Mouse (Mus musculus) spleen, adult 2 months (tissue): ENCODE results near the gene Msh5. TPM values are rescaled to one million over a fixed set of nuclear protein-coding genes. Genes with fewer than 3 reads are reported as not detected.
A peak's percentile ranks its signal among the peaks of the same experiment; 100 is the strongest.

Source experiments
- DNase-seq, 2 experiments: peaks; one replicate each; pipeline versions ENCODE4 v3.0.0 to v3.0.0-alpha.2; 2012 to 2021; ENCODE audit warnings: low spot score in 2 of 2, low read depth in 1 of 2
- H3K27ac ChIP-seq: fragments of 200-500 bp; 2 replicates; pipeline ENCODE4 v1.5.1; 2012; ENCODE audit warnings: low read length, inconsistent platforms; ENCODE audit not compliant: insufficient read depth
- H3K27me3 ChIP-seq: fragments of 200-500 bp; 2 replicates; pipeline ENCODE4 v1.6.1; 2012; ENCODE audit warnings: mild to moderate bottlenecking, moderate library complexity, low read length, inconsistent platforms; ENCODE audit not compliant: control insufficient read depth, insufficient read depth
- H3K36me3 ChIP-seq: fragments of 200-500 bp; 2 replicates; pipeline ENCODE4 v1.6.1; 2012; ENCODE audit warnings: mild to moderate bottlenecking, low read length, inconsistent platforms; ENCODE audit not compliant: control insufficient read depth, insufficient read depth
- H3K4me1 ChIP-seq: fragments of 200-500 bp; 2 replicates; pipeline ENCODE4 v1.6.1; 2011; ENCODE audit warnings: inconsistent platforms; ENCODE audit not compliant: control insufficient read depth, insufficient read depth, insufficient read length
- H3K4me3 ChIP-seq: fragments of 200-500 bp; 2 replicates; pipeline ENCODE4 v1.5.1; 2011; ENCODE audit warnings: mild to moderate bottlenecking, inconsistent platforms; ENCODE audit not compliant: insufficient read depth, insufficient read length; ENCODE audit errors: extremely low read depth
- CTCF ChIP-seq: fragments of 200-500 bp; IDR thresholded peaks from 2 replicates; pipeline ENCODE4 v1.5.1; 2011; ENCODE audit warnings: mild to moderate bottlenecking, inconsistent platforms; ENCODE audit not compliant: insufficient read depth, insufficient read length, insufficient replicate concordance; ENCODE audit errors: extremely low read depth
- POLR2A ChIP-seq: fragments of 200-500 bp; IDR thresholded peaks from 2 replicates; pipeline ENCODE4 v1.6.1; 2011; ENCODE audit warnings: low read depth, low read length, inconsistent platforms
- WGBS: fragments of 180-500 bp; shearing (Covaris S2); methylation state at CpG from one replicate; pipeline ENCODE4 v1.1.7; 2018; 5-methylcytosine and 5-hydroxymethylcytosine counted together
- polyA plus RNA-seq: library from polyadenylated mRNA; depleted of rRNA; stranded (reverse); fragments of >200 nt; gene quantifications from 2 replicates; pipeline ENCODE4 v1.2.3, GENCODE M21; 2012

The Msh5 gene
- polyA plus RNA-seq, 1 experiment: 8.6 TPM

DNA sequence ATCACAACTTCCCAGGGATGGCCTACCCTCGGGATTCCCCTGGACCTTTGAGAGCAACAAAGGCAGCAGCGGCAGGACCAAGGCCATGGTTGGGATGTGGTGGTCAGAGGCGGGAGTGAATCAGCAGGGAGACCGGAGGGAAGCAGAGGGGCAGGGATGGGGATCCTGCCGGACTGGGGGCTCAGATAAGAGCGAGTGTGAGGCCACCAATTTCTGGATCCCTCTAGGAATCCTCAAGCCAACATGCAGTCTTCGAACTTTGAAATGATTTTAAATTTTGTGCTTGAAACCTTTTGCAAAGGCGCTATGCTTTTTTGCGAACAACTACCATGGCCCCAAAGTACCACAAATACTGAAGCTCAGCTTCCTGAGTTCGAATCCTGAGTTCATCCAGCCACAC, 19.5 kb upstream of the Msh5 start, which contains the start of gene Mpig6b:
Gene Mpig6b (minus strand): TSS at position 101 of the 400 bp plus-strand sequence.
- Histone ChIP-seq H3K4me1 (peaks cover 8% of the 10 kb centered on the region), H3K27ac (no peak within 1 kb of the TSS), H3K4me3 (peak within 1 kb of the TSS; percentile 49), H3K36me3 (no peaks in the 10 kb centered on the region), H3K27me3 (no peaks in the 10 kb centered on the region; the same call in 1 of the 2 replicates)
- no peak for TF ChIP-seq CTCF
- no peak for TF ChIP-seq POLR2A
- DNase-seq: no peak
- WGBS: 61% methylated on average over 10 of the region's 10 CpGs

DNA sequence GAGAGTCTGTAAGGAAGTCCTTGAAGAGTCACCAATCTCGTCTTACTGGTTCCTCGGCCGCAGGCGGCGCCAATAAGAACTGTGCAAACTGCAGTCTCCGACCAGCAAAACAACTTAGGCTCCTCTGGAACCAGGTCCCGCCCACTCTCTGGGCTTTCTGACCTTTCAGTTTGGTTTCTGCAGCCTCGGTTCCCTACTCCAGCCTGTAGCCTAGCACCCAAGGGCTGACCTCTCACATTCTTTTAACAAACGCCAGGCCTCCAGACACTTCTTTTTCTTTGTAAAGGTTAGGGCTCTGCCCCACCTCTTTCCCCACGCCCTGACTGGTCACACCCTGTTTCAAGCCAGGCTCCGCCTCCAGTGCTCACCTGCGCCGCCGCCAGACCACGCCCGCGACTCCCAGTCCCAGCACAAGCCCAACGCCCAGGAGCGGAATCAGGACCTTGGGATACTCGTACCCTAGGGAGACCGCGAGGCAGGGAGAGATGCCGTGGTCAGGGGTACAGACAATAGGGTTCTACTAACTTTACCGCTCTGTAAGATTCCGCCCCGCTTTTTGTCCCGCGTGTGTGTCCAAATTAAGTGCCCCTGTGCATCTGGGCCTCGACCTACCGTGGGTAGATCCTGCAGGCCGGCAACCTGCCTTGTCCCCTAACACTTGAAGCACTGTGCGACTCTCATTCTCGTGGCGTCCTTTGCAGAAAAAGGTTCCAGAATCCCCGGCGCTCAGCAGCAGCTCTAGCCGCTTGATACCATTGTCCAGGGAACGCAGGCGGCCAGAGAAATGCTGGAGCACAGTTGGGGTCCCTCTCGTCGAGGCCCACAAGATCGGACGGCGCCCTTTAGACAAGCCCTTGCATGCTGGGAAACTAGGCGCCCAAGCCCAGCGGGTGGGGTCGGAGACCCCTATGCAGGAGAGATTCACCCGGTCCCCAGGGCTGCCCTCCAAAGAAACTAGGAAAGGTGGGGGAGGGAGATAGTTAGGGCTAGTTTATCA, 18.7 kb upstream of the Msh5 start, which contains the start of gene Ly6g6c:
Gene Ly6g6c (plus strand): TSS at position 438 of the 997 bp plus-strand sequence.
- no peaks in the 10 kb centered on the region for H3K36me3 ChIP-seq
- H3K27ac ChIP-seq: no peak within 1 kb of the TSS
- no peaks in the 10 kb centered on the region; the same call in 1 of the 2 replicates for H3K27me3 ChIP-seq
- peak within 1 kb of the TSS; percentile 49 for H3K4me3 ChIP-seq
- no peak for TF ChIP-seq POLR2A
- TF ChIP-seq CTCF: no peak
- DNase-seq: peak in 1 of 2 experiments; percentile 30
- WGBS: 2% methylated on average over 48 of the region's 48 CpGs
- peaks cover 8% of the 10 kb centered on the region for H3K4me1 ChIP-seq

DNA sequence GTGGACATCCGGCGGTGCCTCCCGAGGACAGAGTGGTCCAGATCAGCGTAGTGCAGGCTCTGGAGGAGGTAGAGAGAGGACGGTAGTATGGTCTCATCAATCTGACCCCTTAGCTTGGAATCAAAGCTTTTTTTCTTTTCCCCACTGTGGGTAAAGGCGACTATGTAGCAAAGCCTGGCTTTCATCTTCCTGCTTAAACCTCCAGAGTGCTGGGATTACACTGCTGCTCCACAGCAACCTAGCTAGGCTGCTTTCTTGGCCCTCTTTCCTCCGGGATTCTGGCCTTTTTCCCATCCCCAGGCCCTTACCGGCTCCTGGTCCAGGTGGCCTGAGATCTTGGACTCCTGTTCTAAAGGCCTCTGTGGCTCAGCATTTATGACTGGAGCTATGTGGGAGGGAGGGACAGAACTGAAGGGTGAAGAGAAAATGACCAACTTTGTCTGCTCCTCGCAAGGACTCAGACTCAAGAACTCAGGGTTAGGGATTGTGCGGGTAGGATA, 17.9 kb upstream of the Msh5 start:
- WGBS: 51% methylated on average over 10 of the region's 10 CpGs
- peaks cover 12% of the 10 kb centered on the region for H3K4me1 ChIP-seq
- DNase-seq: no peak
- no peak for TF ChIP-seq POLR2A
- H3K4me3 ChIP-seq: no peak overlapping the region
- no peaks in the 10 kb centered on the region; the same call in 1 of the 2 replicates for H3K27me3 ChIP-seq
- H3K27ac ChIP-seq: no peak overlapping the region
- no peaks in the 10 kb centered on the region for H3K36me3 ChIP-seq

DNA sequence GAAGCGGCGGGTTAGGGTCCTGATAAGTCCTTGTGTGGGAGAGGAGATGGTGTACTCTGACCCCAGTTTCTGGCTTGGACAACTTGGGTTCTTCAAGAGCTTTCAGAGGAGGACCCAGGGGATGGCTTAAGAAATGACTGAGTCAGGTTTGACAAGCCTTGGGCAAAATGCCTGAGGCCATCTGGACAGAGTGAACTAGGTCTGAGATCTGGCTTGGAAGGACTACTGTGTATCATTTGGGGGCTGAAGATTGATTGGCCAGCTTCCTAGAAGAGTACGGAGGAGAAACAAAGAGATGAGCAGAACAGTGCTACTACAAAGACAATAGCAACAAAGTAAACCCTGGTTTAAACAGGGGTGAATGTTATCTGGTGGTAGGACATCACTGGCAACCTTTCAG, 16.9 kb upstream of the Msh5 start:
- no peak for DNase-seq
- Histone ChIP-seq H3K4me1 (peaks cover 15% of the 10 kb centered on the region), H3K27me3 (no peaks in the 10 kb centered on the region; the same call in 1 of the 2 replicates), H3K27ac (no peak overlapping the region), H3K36me3 (no peaks in the 10 kb centered on the region), H3K4me3 (no peak overlapping the region)
- 92% methylated on average over 3 of the region's 3 CpGs for WGBS
- no peak for TF ChIP-seq POLR2A
- no peak for TF ChIP-seq CTCF

DNA sequence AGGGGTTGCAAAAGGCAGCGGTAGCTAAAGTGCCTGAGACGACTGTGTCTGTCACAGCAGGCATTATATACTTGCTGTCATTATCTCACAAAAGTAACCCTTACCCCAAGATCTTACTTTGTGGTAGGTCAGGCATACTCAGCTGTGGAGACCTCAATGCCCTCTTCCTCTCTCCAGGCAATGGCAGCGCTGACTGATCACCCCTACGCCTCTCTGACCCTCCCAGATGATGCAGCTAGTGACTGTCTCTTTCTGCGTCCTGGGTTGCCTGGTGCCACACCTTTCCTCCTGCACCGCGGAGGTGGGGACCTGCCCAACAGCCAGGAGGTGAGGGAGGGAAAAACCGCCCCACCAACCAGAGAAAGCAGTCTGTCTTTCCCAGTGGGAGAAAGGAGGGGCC, 14.8 kb upstream of the Msh5 start:
- H3K36me3 ChIP-seq: peaks cover 6% of the 10 kb centered on the region
- DNase-seq: no peak
- TF ChIP-seq CTCF: no peak
- 89% methylated on average over 8 of the region's 8 CpGs for WGBS
- no peak overlapping the region for H3K4me3 ChIP-seq
- H3K27me3 ChIP-seq: no peaks in the 10 kb centered on the region
- peaks cover 15% of the 10 kb centered on the region for H3K4me1 ChIP-seq
- H3K27ac ChIP-seq: no peak overlapping the region

DNA sequence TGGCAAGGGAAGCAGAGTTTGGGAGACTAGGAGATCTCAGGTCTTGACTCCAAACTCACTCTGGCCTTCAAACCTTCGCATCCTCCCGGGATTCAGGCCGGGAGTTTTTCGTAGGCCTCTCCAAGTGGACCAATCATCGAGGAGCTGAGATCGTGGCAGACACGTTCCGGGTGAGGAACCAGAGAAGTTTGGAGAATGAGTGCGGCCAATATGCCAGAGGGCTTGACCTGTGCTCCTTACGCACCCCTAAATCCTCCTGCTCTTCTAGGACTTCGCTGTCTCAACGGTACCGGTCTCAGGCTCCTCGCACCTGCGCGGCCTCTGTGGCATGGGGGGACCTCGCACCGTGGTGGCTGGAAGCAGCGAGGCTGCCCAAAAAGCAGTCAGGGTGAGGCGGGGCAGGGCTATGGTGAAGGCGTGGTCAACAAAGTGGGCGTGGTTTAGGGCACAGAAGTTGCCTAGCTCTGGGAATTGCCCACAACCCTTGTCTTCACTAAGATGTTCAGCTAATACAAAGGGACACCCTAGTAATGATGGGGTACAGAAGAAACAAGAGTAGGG, 14.3 kb upstream of the Msh5 start:
- Histone ChIP-seq H3K4me1 (peaks cover 15% of the 10 kb centered on the region), H3K4me3 (no peak overlapping the region), H3K27ac (no peak overlapping the region), H3K27me3 (no peaks in the 10 kb centered on the region), H3K36me3 (peaks cover 9% of the 10 kb centered on the region)
- DNase-seq: no peak
- TF ChIP-seq POLR2A (no peak), CTCF (no peak)
- WGBS: 87% methylated on average over 22 of the region's 22 CpGs

DNA sequence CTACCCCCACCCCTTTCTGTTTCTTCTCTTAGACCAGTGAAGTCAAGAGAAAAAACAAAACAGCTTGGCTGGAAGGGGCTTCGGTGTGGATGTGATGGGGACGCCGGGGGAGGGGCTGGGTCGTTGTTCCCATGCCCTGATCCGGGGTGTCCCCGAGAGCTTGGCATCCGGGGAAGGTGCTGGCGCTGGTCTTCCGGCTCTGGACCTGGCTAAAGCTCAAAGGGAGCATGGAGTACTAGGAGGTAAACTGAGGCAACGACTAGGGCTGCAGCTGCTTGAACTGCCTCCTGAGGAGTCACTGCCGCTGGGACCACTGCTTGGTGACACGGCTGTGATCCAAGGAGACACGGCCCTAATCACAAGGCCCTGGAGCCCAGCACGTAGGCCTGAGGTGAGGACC, 13.5 kb upstream of the Msh5 start:
- Histone ChIP-seq H3K27me3 (no peaks in the 10 kb centered on the region), H3K36me3 (peaks cover 15% of the 10 kb centered on the region), H3K27ac (no peak overlapping the region), H3K4me1 (peaks cover 11% of the 10 kb centered on the region), H3K4me3 (0 out of 2 replicates have a peak overlapping the region, but pooled peaks have one; percentile 58)
- DNase-seq: no peak
- 60% methylated on average over 14 of the region's 14 CpGs for WGBS
- TF ChIP-seq POLR2A: no peak
- no peak for TF ChIP-seq CTCF
